Mouse (Mus musculus) heart, embryonic 11.5 days (tissue): ENCODE results near the gene Gm2a. TPM values are rescaled to one million over a fixed set of nuclear protein-coding genes. Genes with fewer than 3 reads are reported as not detected.

Experiments
- ATAC-seq: fragments of 200-750 bp; cut with Nextera tagmentation; replicated peaks from 2 replicates; pipeline ENCODE4 v1.8.0; 2017; ENCODE audit warnings: moderate library complexity; ENCODE audit not compliant: insufficient number of reproducible peaks, low FRiP score, low TSS enrichment
- H3K27ac ChIP-seq: fragments of 300-500 bp; sonication (generic); 2 replicates; pipeline ENCODE4 v1.5.1; 2014; ENCODE audit warnings: mild to moderate bottlenecking, low read depth, low read length
- H3K27me3 ChIP-seq: fragments of 300-500 bp; sonication (generic); 2 replicates; pipeline ENCODE4 v1.6.1; 2014; ENCODE audit warnings: mild to moderate bottlenecking, low read length, mixed read lengths; ENCODE audit not compliant: control insufficient read depth, insufficient read depth
- H3K36me3 ChIP-seq: fragments of 300-500 bp; sonication (generic); 2 replicates; pipeline ENCODE4 v1.6.1; 2014; ENCODE audit warnings: mild to moderate bottlenecking, low read length, moderate library complexity, mixed read lengths; ENCODE audit not compliant: control insufficient read depth, insufficient read depth
- H3K4me1 ChIP-seq: fragments of 300-500 bp; sonication (generic); 2 replicates; pipeline ENCODE4 v1.6.1; 2014; ENCODE audit warnings: low read length; ENCODE audit not compliant: control insufficient read depth, insufficient read depth
- H3K4me2 ChIP-seq: fragments of 300-500 bp; sonication (generic); 2 replicates; pipeline ENCODE4 v1.6.1; 2014; ENCODE audit warnings: mild to moderate bottlenecking, moderate library complexity
- H3K4me3 ChIP-seq: fragments of 300-500 bp; sonication (generic); 2 replicates; pipeline ENCODE4 v1.5.1; 2014; ENCODE audit warnings: low read depth, low read length
- H3K9ac ChIP-seq: fragments of 300-500 bp; sonication (generic); 2 replicates; pipeline ENCODE4 v1.6.1; 2014; ENCODE audit warnings: mild to moderate bottlenecking, low read depth, low read length, moderate library complexity
- H3K9me3 ChIP-seq: fragments of 300-500 bp; sonication (generic); replicated peaks from 2 replicates; pipeline ENCODE4 v1.6.1; 2016; ENCODE audit warnings: low read length; ENCODE audit not compliant: control insufficient read depth
- WGBS: fragments of 180-500 bp; shearing (Covaris S2); extraction: QIAGEN DNeasy Blood & Tissue Kit; methylation state at CpG from one replicate; pipeline ENCODE4 v1.1.7; 2014; ENCODE audit not compliant: insufficient replicate concordance; 5-methylcytosine and 5-hydroxymethylcytosine counted together
- polyA plus RNA-seq: library from polyadenylated mRNA; unstranded; fragments of >200 nt; fragmentation: Nextera tagmentation; extraction: Ambion mirVana; gene quantifications from 2 replicates; pipeline ENCODE4 v1.2.1, GENCODE M21; 2014

Gene Gm2a
- polyA plus RNA-seq, 1 experiment from 2014 or later = 50.0 TPM

DNA sequence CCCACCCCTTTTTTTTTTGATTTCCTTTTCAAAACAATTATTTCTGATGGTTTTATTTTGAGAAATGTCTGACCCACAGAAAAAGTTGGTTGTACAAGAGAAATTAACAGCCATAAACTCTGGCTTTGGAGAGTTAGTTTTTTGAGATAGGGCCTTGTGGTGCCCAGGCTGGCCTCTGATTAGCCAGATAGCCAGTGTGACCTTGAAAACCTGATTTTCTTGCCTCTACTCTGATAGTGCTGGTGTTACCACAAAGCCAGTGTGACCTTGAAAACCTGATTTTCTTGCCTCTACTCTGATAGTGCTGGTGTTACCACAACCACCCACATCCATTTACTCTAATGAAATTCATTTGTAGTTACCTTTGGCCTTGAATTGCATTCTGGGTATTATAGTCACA is 39.7 kb downstream of the Gm2a start:
- H3K36me3 ChIP-seq = no peaks in the 10 kb centered on the region
- H3K4me1 ChIP-seq = no peaks in the 10 kb centered on the region
- no peaks in the 10 kb centered on the region for H3K27me3 ChIP-seq
- H3K4me3 ChIP-seq = no peak overlapping the region
- no peak overlapping the region for H3K9ac ChIP-seq
- H3K9me3 ChIP-seq = no peaks in the 10 kb centered on the region
- no peak overlapping the region for H3K4me2 ChIP-seq
- ATAC-seq = no peak
- no peak overlapping the region for H3K27ac ChIP-seq

DNA sequence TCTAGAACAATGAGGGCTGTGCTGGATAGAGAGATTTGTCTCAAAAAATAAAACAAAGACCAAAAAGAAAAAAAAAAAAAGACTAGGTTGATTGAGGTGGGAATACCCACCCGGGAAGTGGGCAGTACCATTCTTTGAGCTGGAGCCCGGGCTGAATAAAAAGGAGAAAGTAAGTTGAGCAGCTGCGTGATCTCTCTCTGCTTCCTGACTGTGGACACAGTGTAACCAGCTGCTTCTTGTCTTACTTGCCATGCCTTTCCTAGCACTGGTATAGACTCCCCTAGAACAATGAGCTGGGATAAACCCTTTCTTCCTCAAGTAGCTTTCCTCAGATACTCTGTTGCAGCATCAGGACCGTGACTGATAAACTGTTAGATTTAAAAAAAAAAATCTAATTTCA is 43.6 kb downstream of the Gm2a start:
- WGBS = 72% methylated on average over 4 of the region's 4 CpGs
- Histone ChIP-seq H3K4me2 (no peak overlapping the region), H3K36me3 (no peaks in the 10 kb centered on the region), H3K4me3 (no peak overlapping the region), H3K4me1 (no peaks in the 10 kb centered on the region), H3K9ac (no peak overlapping the region), H3K27me3 (no peaks in the 10 kb centered on the region), H3K9me3 (no peaks in the 10 kb centered on the region), H3K27ac (no peak overlapping the region)
- ATAC-seq = no peak

DNA sequence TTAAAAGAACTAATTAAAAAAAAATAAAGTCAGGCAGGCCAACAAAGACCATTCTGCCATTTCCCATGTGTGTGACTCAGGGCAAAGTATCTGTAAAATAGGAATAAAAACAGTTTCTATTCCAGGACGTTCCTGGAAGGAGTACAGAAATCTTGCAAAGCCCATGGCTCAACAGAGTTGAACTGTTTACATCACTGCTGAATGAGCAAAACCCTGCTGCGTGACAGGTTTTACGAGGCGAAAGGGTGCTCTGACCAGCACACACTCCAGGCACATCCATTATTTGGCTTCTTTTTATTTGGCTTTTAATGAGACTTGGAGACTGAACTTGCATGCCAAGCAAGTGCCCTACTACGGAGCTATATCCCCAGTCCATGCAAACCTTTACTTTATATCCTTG is 46.1 kb downstream of the Gm2a start:
- no peak overlapping the region for H3K9ac ChIP-seq
- H3K4me1 ChIP-seq = no peaks in the 10 kb centered on the region
- H3K4me2 ChIP-seq = no peak overlapping the region
- no peak for ATAC-seq
- no peaks in the 10 kb centered on the region for H3K9me3 ChIP-seq
- WGBS = 80% methylated on average over 5 of the region's 5 CpGs
- H3K27me3 ChIP-seq = no peaks in the 10 kb centered on the region
- H3K4me3 ChIP-seq = no peak overlapping the region
- no peak overlapping the region for H3K27ac ChIP-seq
- H3K36me3 ChIP-seq = no peaks in the 10 kb centered on the region

DNA sequence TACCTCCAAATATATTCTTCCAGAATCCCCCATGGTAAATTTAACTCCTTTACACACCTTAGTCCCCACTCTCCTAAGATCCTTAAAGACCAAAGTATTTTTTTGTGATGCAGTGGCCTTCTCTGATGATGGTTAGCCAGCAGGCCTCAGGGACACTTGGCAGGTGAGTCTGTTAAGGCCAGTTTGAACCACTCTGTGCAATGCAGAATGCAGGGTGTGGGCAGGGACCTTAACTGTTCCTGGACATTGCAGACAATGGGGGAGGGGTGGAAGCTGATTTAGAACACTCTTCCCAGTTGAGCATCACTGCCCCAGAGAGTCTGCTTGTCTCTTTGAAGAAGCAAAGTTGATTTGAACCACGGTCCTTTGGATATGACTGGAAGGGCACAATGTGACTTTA is 48.9 kb downstream of the Gm2a start:
- ATAC-seq = no peak

DNA sequence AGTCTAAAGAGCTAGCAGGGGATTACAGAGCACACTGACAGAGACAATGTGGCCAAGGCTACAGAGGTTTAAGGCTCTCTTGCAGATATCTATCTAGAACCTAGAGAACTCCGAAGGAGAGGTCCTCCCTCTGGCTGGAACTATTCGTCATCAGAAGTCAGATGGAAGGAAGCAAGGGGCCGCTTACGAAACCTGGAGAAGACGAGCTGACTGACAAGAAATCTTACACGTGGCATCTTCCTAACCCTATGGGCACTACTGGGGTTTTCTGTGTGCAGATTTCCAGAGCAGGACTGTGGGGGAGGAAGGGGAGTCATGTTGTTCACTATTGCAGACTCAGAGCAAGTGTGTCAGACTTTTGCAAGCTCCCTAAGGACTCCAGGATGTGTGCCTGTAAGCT is 49.5 kb downstream of the Gm2a start:
- no peak overlapping the region for H3K4me2 ChIP-seq
- WGBS = 60% methylated on average over 6 of the region's 6 CpGs

More for the DNA sequence above, 48.9 kb downstream of the Gm2a start:
- H3K9me3 ChIP-seq = no peaks in the 10 kb centered on the region
- H3K36me3 ChIP-seq = no peaks in the 10 kb centered on the region
- 61% methylated on average over 1 of the region's 1 CpGs for WGBS
- no peaks in the 10 kb centered on the region for H3K4me1 ChIP-seq
- H3K4me3 ChIP-seq = no peak overlapping the region
- no peak overlapping the region for H3K9ac ChIP-seq
- no peak overlapping the region for H3K27ac ChIP-seq
- H3K4me2 ChIP-seq = no peak overlapping the region
- no peaks in the 10 kb centered on the region for H3K27me3 ChIP-seq

DNA sequence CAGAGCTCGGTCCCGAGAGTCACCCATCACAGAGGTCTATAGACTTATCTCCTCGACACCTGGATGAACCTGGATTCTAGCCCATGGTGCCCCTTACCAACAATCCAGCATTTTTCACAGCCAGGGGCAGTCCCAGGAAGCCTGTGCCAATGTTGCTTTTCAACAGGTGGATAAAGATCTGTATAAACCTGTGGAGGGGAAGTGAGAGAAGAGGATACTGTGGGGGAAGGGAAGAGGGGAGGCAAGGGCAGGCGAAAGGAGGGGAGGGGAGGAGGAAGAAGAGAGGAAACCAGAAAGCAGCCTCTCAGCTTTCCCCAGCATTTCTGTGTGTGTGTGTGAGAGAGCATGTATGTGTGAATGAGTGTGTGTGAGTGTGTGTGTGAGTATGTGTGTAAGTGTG is 50.5 kb downstream of the Gm2a start:
- no peaks in the 10 kb centered on the region for H3K9me3 ChIP-seq
- H3K9ac ChIP-seq = no peak overlapping the region
- H3K4me3 ChIP-seq = no peak overlapping the region
- 76% methylated on average over 4 of the region's 4 CpGs for WGBS
- no peak for ATAC-seq
- H3K27ac ChIP-seq = no peak overlapping the region
- H3K4me1 ChIP-seq = no peaks in the 10 kb centered on the region
- no peaks in the 10 kb centered on the region for H3K27me3 ChIP-seq
- no peaks in the 10 kb centered on the region for H3K36me3 ChIP-seq
- H3K4me2 ChIP-seq = no peak overlapping the region

More for the DNA sequence above, 49.5 kb downstream of the Gm2a start:
- no peak for ATAC-seq
- Histone ChIP-seq H3K27me3 (no peaks in the 10 kb centered on the region), H3K9me3 (no peaks in the 10 kb centered on the region), H3K9ac (no peak overlapping the region), H3K36me3 (no peaks in the 10 kb centered on the region), H3K4me3 (no peak overlapping the region), H3K27ac (no peak overlapping the region; the same call in 1 of the 2 replicates), H3K4me1 (no peaks in the 10 kb centered on the region)

DNA sequence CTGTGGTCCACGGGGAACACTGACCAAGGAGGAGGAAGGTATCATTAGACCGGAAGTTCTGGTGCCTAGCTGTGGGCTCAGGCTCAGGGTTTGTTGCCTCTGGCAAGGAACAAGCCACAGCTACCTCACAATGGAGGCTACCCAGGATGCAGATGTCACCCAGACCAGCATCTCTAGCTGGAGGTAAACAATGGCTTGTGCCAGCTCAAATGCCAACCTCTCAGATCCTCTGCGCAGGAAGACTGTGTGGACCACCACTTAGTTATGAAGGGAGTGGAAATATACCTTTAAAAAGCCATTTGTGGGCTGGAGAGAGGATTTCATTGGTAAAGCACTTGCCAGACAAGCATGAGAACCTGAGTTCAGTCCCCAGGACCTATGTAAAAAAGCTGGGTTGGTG is 53.7 kb downstream of the Gm2a start, which contains the start of gene Slc36a3:
TSS of gene Slc36a3 (minus strand) at position 101 of the 400 bp plus-strand sequence.
- Histone ChIP-seq H3K4me2 (no peak within 1 kb of the TSS), H3K36me3 (no peaks in the 10 kb centered on the region), H3K4me3 (no peak within 1 kb of the TSS), H3K27ac (no peak within 1 kb of the TSS), H3K9me3 (no peaks in the 10 kb centered on the region), H3K4me1 (no peaks in the 10 kb centered on the region), H3K27me3 (no peaks in the 10 kb centered on the region), H3K9ac (no peak within 1 kb of the TSS)
- no peak for ATAC-seq
- WGBS = 70% methylated on average over 3 of the region's 3 CpGs

DNA sequence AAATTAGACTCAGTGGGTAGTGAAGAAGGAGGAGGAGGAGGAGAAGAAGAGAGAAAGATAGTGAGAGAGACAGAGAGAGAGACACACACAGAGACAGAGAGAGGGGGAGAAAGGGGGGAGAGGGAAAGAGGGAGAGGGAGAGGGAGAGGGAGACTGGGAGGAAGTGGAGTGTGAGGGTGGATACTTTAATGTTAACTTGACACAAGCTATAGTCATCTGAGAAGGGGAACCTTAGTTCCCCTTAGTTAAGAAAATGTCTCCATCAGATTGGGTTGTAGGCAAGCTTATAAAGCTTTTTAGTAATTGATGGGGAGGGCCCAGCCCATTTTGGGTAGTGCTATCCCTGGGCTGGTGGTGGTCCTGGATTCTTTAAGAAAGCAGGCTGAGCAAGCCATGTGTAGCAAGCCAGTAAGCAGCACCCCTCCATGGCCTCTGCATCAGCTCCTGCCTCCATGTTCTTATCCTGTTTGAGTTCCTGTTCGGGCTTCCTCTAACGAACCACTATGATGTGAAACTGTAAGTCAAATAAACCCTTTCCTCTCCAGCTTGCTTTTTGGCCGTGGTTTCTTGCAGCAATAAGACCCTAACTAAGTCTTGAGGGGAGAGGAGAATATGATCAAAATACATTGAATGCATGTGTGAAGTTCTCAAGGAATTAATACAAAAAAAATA is 56.6 kb downstream of the Gm2a start:
- H3K36me3 ChIP-seq = no peaks in the 10 kb centered on the region
- H3K27me3 ChIP-seq = no peaks in the 10 kb centered on the region
- H3K9me3 ChIP-seq = no peaks in the 10 kb centered on the region
- H3K4me1 ChIP-seq = no peaks in the 10 kb centered on the region
- WGBS = 47% methylated on average over 3 of the region's 3 CpGs
- no peak for ATAC-seq
- H3K9ac ChIP-seq = no peak overlapping the region
- no peak overlapping the region for H3K4me3 ChIP-seq
- no peak overlapping the region for H3K27ac ChIP-seq
- no peak overlapping the region for H3K4me2 ChIP-seq

DNA sequence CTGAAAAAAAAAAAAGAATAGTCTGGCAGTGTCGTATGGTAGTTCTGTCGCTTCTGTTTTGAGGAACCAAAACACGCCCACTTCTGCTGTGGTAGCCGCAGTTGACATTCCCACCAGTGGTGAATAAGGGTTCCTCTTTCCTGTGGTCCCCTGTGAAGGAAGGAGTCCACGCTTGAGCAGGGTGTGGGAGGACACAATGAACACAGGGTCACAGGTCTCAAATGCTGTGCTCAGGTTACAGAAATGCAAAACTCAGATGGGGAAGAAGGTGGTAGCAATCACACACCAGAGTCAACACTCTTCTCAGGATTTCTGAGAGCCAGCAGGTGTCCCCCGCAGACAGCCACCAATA is 57.1 kb downstream of the Gm2a start:
- no peak overlapping the region for H3K4me3 ChIP-seq
- H3K9ac ChIP-seq = no peak overlapping the region
- H3K27ac ChIP-seq = no peak overlapping the region
- H3K4me2 ChIP-seq = no peak overlapping the region
- no peaks in the 10 kb centered on the region for H3K9me3 ChIP-seq
- H3K36me3 ChIP-seq = no peaks in the 10 kb centered on the region
- H3K27me3 ChIP-seq = no peaks in the 10 kb centered on the region
- 65% methylated on average over 6 of the region's 6 CpGs for WGBS
- H3K4me1 ChIP-seq = no peaks in the 10 kb centered on the region
- ATAC-seq = no peak
